Mouse (Mus musculus): ENCODE results near the gene Lyrm2. TPM values are rescaled to one million over a fixed set of nuclear protein-coding genes. Genes with fewer than 3 reads are reported as not detected.

Lyrm2 gene
- polyA plus RNA-seq (2012; rRNA removed; ENCODE audit: low replicate concordance) = 4.9 and 6.3 TPM in 2 replicates

DNA sequence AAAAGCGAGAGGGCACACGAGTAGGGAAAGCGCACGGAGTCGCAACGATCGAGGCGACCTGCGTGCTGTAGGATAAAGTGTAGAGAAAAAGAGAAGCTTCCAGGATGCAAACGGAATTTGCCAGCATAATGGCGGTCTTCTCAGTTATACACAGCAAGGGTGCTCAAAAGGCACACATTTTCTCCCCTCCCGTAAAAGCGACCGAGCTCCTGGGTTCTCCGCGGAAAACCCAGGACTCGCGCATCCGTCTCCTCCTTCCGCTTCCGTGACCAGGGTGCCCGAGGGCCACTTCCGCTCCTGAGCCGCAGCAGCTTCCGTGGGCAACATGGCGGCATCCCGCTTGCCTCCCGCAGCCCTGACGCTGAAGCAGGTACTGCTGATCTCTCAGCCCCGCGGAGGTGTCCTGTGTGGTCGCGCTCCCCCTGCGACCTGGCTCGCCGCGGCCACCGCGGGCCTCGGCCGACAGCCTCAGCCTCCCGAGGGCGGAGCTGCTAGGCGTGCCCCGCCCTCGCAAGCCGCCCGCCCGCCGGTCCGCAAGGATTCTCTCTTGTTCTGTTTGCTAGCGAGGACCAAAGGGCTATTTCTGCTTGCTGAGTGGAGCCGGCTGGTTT is at the start of gene Lyrm2:
Gene Lyrm2, plus strand, starts transcription at position 288 of the 611 bp plus-strand sequence.

Other genes with a start within 250 kb of the Lyrm2 start
- not detected in 2 replicates for gene Gja10, start 197.5 kb upstream of the Lyrm2 start, polyA plus RNA-seq (2012; rRNA removed; ENCODE audit: low replicate concordance)
- 0.82 and 2.7 TPM in 2 replicates for gene Casp8ap2, start 184.8 kb upstream of the Lyrm2 start, polyA plus RNA-seq (2012; rRNA removed; ENCODE audit: low replicate concordance)
- 6.2 and 9.8 TPM in 2 replicates for gene Mdn1, start 143.1 kb upstream of the Lyrm2 start, polyA plus RNA-seq (2012; rRNA removed; ENCODE audit: low replicate concordance)
- 0.35 and 0.78 TPM in 2 replicates for gene Ankrd6, start 150.6 kb downstream of the Lyrm2 start, polyA plus RNA-seq (2012; rRNA removed; ENCODE audit: low replicate concordance)
- gene Rragd, start 182.8 kb downstream of the Lyrm2 start, polyA plus RNA-seq (2012; rRNA removed; ENCODE audit: low replicate concordance) = 0.56 and 17.7 TPM in 2 replicates
- gene Ube2j1, start 231.2 kb downstream of the Lyrm2 start, polyA plus RNA-seq (2012; rRNA removed; ENCODE audit: low replicate concordance) = 18.5 and 23.4 TPM in 2 replicates